Mouse (Mus musculus) spleen, postnatal 4 days (tissue): ENCODE results near the gene Tmem121b.
A peak's percentile ranks its signal among the peaks of the same experiment; 100 is the strongest.

Experiments
- DNase-seq, 2 experiments: peaks; one replicate each; pipeline ENCODE4 v3.0.0; 2022; ENCODE audit warnings: low spot score in 2 of 2

Gene Tmem121b

GRCm38 (mm10) chr6:120493374-120494181 lies at the start of gene Tmem121b:
Gene Tmem121b, minus strand, starts transcription at chr6:120493807.
- DNase-seq: peak in 1 of 2 experiments; percentile 74

- DNase-seq: no peak
These were observed 48.5 kb upstream of the Tmem121b start for GRCm38 (mm10) chr6:120542061-120542460.

GRCm38 (mm10) chr6:120541386-120541785 lies 47.8 kb upstream of the Tmem121b start:
- no peak for DNase-seq

GRCm38 (mm10) chr6:120539781-120540231 lies 46.2 kb upstream of the Tmem121b start:
- no peak for DNase-seq

DNA sequence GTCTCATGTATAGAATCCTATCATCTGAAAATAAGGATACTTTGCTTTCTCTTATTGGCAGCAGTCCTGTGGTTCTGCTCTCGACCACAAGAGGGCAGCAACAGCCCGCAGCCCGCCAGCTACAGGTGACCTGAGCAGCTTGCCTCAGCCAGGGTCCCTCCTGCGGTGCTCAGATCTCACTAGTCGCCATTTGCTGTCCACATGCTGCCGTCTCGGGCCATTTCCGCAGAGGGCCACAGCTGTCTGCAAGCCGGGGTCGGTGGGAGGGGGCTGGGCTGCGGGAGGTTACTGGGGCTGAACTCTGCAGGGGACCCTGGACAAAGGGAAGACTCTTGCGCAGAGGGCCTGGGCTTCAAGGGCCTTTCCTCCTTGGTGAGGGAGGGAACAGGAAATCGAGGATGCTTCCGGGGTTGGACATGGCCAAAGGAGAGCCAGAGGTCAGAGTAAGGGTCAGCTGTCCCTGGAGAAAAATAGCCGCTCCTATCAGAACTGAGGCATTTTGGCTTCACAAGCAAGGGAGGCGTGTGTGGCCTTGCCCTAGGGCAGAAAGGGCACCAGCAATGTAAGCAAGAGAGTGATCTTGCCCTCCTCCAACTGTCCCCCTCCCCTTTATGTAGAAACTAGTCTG lies 45.6 kb upstream of the Tmem121b start:
- peak; percentile 78 to 89 for DNase-seq

GRCm38 (mm10) chr6:120536337-120536736 lies 42.7 kb upstream of the Tmem121b start:
- DNase-seq: no peak

DNA sequence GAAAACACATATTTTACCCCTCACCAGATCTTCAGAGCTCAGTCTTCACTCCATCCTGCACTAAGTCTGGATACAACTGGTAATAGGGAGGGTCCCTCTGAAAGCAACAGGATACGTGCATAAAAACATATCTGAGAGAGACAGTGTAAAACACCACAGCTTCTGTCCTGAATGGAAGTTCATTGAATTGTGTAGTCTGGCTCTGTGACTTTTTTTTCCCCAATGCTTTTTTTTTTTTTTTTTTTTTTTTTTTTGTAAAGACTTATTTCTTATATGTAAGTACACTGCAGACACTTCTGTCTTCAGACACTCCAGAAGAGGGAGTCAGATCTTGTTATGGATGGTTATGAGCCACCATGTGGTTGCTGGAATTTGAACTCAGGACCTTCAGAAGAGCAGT lies 39.0 kb upstream of the Tmem121b start:
- no peak for DNase-seq

- DNase-seq: peak; percentile 86 to 95
These were observed 37.7 kb upstream of the Tmem121b start, which contains the start of gene Hdhd5 for GRCm38 (mm10) chr6:120531020-120531965. Gene Hdhd5, minus strand, starts transcription at chr6:120531319.

- no peak for DNase-seq
These were observed 35.5 kb upstream of the Tmem121b start for GRCm38 (mm10) chr6:120529123-120529522.

GRCm38 (mm10) chr6:120524796-120525195 lies 31.2 kb upstream of the Tmem121b start:
- no peak for DNase-seq

DNA sequence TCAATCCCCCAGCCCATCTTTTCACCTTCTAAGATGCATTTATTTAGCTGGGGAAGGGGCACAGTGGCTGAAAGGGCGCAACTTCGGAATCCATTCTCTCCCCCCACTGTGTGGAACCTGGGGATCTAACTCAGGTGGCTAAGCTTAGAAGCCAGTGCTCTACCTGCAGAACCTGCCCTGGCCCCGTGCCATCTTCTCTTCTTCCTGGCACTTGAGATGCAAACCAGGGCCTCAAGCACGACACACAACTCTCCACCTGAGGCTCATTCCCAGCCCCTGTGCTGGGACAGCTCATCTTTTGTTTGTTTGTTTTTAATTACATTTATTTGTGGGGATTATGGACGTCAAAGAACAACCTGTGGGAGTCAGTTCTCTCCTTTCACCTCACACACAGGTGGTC lies 26.0 kb upstream of the Tmem121b start:
- DNase-seq: no peak

DNA sequence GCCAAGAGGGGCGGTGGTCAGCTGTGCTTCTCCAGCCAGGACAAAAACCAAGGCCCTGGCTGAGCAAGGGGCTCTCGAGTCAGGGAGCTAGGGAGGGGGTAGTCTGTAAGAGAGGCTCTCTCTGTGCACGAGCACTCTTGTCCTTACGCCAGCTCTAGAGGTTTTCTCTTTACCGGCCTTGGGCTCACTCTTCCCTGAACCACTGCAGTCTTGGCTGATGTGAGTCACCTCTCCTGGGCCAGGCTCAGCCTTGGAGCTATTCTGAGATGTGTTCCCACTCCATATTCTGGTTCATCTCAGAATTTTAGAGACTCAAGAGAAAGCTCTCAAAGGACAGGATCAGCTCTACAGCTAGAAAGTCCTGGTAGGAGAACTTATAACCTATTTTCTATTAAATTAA lies 23.7 kb upstream of the Tmem121b start:
- DNase-seq: no peak

GRCm38 (mm10) chr6:120516879-120517278 lies 23.3 kb upstream of the Tmem121b start:
- DNase-seq: peak in 1 of 2 experiments; percentile 16

- DNase-seq: peak in 1 of 2 experiments; percentile 15
These were observed 22.8 kb upstream of the Tmem121b start for GRCm38 (mm10) chr6:120516422-120516821.

- DNase-seq: no peak
These were observed 17.6 kb upstream of the Tmem121b start for GRCm38 (mm10) chr6:120511212-120511611.

DNA sequence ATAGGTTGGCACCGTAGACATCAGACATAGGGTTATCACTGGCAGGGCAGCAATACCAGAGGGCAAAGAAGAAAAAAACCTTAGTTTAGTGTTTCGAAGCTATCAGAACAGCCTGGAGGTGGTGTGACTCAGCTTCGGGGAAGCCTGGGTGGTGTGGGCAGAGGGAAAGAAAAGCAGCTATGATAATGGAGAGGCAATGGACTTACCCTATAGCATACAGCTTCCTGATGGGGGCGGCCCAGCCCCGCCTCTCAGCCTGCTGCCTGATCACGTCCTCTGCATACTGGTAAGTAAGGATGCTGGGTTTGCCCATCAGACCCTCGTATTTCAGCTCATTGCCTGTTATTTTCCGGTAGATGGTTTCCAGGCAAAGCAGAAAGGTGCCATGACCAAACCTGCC lies 16.8 kb upstream of the Tmem121b start:
- DNase-seq: no peak

- DNase-seq: no peak
These were observed 16.4 kb upstream of the Tmem121b start for GRCm38 (mm10) chr6:120509975-120510374.

GRCm38 (mm10) chr6:120508645-120509044 lies 15.0 kb upstream of the Tmem121b start:
- no peak for DNase-seq

DNA sequence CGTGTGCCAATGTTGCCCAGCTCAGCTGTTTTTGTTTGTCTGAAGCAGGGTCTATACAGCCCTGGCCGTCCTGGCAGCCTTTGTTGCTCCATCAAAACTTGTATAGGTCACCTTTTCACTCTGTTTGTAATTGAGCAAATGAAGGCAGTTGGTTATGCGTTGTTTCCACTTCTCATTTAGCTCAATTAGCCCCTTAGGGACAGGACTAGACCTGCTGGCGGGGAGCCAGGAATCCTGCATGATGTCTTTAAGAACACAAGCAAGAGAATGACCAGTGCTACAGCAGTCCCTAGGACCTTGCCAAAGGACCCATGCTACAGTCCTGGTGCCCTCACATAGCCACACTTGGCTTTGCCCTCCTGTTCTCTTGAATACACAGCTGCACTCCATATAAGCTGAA lies 11.9 kb upstream of the Tmem121b start:
- DNase-seq: no peak

DNA sequence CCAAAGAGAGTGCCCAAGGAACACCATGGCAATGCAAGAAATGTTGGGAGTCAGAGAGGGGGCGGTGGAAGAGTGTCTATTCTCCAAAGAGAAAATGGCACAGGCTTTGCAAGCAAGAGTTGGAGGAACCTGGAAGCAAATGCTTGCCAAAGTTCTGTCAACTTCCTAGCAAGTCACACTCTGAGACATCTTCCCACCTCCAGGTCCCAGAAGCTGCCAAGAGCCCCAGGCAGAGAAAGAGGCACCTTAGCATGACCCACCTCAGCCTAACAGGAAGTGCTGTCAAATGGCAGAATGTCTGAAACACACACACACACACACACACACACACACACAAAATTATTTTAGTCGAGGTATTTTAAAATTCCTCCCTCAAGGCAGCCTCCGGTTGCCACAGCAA lies 10.4 kb upstream of the Tmem121b start:
- no peak for DNase-seq

DNA sequence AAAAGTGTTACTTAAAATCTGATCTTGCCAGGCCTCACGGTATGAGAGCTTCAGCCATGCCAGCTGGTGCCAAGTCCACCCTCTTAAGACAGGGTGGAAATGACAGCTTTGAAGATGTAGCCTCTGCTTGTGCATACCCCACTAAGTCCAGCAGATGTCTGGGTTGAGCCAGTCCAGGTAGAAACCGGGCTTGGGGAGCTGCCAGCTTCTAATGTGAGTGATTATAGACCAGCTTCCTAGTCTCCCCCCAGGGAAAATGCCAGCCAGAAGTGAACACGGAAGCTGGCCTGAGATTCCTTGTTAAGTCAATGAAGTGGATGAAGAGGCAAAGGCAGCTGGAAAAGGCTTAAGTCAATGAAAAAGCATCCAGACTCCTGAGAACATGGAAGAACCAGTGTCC lies 2.9 kb upstream of the Tmem121b start:
- DNase-seq: no peak
